Mouse (Mus musculus) hindbrain, embryonic 11.5 days (tissue): ENCODE results near the gene Pebp1. TPM values are rescaled to one million over a fixed set of nuclear protein-coding genes. Genes with fewer than 3 reads are reported as not detected.

Experiments
- ATAC-seq: fragments of 200-750 bp; cut with Nextera tagmentation; 2 replicates; pipeline ENCODE4 v1.8.0; 2017; ENCODE audit warnings: mild to moderate bottlenecking, moderate TSS enrichment, moderate library complexity; ENCODE audit not compliant: low FRiP score
- DNase-seq: peaks from one replicate; pipeline ENCODE4 v3.0.0-alpha.2; 2015; ENCODE audit warnings: low spot score
- H3K27ac ChIP-seq: fragments of 300-500 bp; sonication (generic); 2 replicates; pipeline ENCODE4 v1.5.1; 2014; ENCODE audit warnings: mild to moderate bottlenecking, low read depth, low read length
- H3K27me3 ChIP-seq: fragments of 300-500 bp; sonication (generic); 2 replicates; pipeline ENCODE4 v1.6.1; 2014; ENCODE audit warnings: mild to moderate bottlenecking, low read length, moderate library complexity, mixed read lengths; ENCODE audit not compliant: control insufficient read depth, insufficient read depth
- H3K36me3 ChIP-seq: fragments of 300-500 bp; sonication (generic); 2 replicates; pipeline ENCODE4 v1.6.1; 2014; ENCODE audit warnings: mild to moderate bottlenecking, low read length, moderate library complexity, mixed read lengths; ENCODE audit not compliant: control insufficient read depth, insufficient read depth
- H3K4me1 ChIP-seq: fragments of 300-500 bp; sonication (generic); replicated peaks from 2 replicates; pipeline ENCODE4 v1.6.1; 2014; ENCODE audit warnings: low read length, mixed read lengths; ENCODE audit not compliant: control insufficient read depth, insufficient read depth
- H3K4me2 ChIP-seq: fragments of 300-500 bp; sonication (generic); replicated peaks from 2 replicates; pipeline ENCODE4 v1.6.1; 2014; ENCODE audit warnings: mild to moderate bottlenecking, low read depth, low read length
- H3K4me3 ChIP-seq: fragments of 300-500 bp; sonication (generic); 2 replicates; pipeline ENCODE4 v1.5.1; 2014; ENCODE audit warnings: low read depth, low read length
- H3K9ac ChIP-seq: fragments of 300-500 bp; sonication (generic); 2 replicates; pipeline ENCODE4 v1.6.1; 2014; ENCODE audit warnings: low read depth, low read length
- H3K9me3 ChIP-seq: fragments of 300-500 bp; sonication (generic); 2 replicates; pipeline ENCODE4 v1.6.1; 2016; ENCODE audit warnings: low read length; ENCODE audit not compliant: control insufficient read depth
- WGBS: fragments of 180-500 bp; shearing (Covaris S2); extraction: QIAGEN DNeasy Blood & Tissue Kit; methylation state at CpG from one replicate; pipeline ENCODE4 v1.1.7; 2014; 5-methylcytosine and 5-hydroxymethylcytosine counted together
- polyA plus RNA-seq: library from polyadenylated mRNA; unstranded; fragments of >200 nt; fragmentation: Nextera tagmentation; extraction: Ambion mirVana; gene quantifications from 2 replicates; pipeline ENCODE4 v1.2.1, GENCODE M21; 2014

Gene Pebp1
- polyA plus RNA-seq, 1 experiment from 2014 or later: 867 TPM

DNA sequence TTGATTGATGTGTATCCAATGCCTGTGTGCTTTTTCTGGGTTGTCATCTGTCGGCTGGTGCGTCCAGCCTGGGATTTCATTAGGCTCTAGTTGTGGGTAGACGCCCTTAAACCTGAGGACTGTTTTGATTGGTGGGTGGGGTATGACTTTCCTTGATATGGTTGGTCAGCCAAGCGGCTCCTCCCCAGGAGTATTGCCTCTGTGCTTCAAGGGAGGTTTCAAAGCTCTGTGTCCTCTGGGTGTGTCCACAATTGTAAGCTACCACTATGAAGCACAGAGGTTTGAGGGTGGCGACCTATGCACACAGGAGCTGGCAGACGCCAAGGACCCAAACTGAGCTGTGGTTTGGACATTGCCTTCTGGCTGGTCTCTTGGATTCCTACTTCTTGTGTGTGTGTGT is 5.1 kb upstream of the Pebp1 start:
- Histone ChIP-seq H3K36me3 (no peaks in the 10 kb centered on the region), H3K4me3 (no peak overlapping the region), H3K4me2 (no peak overlapping the region), H3K27ac (no peak overlapping the region), H3K4me1 (no peaks in the 10 kb centered on the region), H3K9ac (no peak overlapping the region), H3K9me3 (no peaks in the 10 kb centered on the region), H3K27me3 (no peaks in the 10 kb centered on the region)
- ATAC-seq: no peak
- 75% methylated on average over 6 of the region's 6 CpGs for WGBS
- no peak for DNase-seq

DNA sequence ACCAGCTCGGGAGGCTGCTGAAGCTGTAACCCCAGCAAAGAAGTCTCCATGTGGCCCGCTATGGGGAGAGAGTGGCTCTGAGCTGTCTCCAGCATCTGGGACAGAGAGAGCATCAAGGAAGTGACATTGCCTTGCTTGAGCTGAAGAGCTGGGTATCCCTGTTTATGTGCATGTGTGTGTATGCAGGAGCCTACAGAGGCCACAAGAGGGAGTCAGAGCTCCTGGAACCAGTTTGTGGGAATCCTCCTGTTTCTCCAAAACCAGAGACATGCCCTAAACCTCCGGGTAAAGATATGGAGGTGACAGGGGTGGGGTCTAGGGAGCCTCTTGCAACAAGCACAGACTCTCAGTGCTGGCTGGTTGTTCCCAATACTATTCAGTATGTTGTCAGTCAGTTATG is 3.9 kb upstream of the Pebp1 start:
- no peaks in the 10 kb centered on the region for H3K4me1 ChIP-seq
- no peak overlapping the region for H3K4me2 ChIP-seq
- H3K36me3 ChIP-seq: no peaks in the 10 kb centered on the region
- no peak overlapping the region for H3K9ac ChIP-seq
- WGBS: 89% methylated on average over 3 of the region's 3 CpGs
- no peak overlapping the region for H3K4me3 ChIP-seq
- no peak overlapping the region for H3K27ac ChIP-seq
- DNase-seq: no peak
- no peaks in the 10 kb centered on the region for H3K9me3 ChIP-seq
- no peak for ATAC-seq
- no peaks in the 10 kb centered on the region for H3K27me3 ChIP-seq

DNA sequence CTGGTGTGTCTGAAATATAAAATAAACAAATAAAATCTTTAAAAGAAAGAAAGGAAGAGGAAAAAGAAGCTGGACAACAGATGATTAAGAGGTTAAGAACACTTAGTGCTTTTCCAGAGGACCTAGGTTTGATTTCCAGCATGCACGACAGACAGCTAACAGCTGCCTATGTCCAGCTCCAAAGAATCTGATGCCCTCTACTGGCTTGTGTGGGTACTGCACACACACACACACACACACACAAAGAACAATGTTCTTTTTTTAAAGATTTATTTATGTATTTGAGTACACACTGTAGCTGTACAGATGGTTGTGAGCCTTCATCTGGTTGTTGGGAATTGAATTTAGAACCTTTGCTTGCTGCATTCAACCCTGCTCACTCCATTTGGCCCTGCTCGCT is 2.7 kb upstream of the Pebp1 start:
- Histone ChIP-seq H3K27me3 (no peaks in the 10 kb centered on the region), H3K4me2 (no peak overlapping the region), H3K27ac (no peak overlapping the region), H3K36me3 (no peaks in the 10 kb centered on the region), H3K4me1 (peaks cover 5% of the 10 kb centered on the region; the same call in 1 of the 2 replicates), H3K4me3 (no peak overlapping the region), H3K9me3 (no peaks in the 10 kb centered on the region), H3K9ac (no peak overlapping the region)
- no peak for DNase-seq
- WGBS: 96% methylated on average over 2 of the region's 2 CpGs
- ATAC-seq: no peak

DNA sequence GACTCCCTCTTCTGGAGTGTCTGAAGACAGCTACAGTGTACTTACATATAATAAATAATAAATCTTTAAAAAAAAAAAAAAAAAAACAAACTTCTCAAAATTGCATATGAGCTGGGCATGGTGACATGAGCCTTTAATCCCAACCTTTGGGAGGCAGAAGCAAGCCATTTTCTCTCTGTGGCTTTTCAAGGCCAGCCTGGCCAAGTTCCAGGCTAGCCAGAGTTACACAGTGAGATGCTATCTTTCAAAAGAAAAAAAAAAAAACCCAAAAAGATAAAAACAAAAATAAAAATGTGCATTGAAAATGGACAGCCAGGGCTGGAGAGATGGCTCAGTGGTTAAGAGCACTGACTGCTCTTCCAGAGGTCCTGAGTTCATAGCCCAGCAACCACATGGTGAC is 2.2 kb upstream of the Pebp1 start:
- DNase-seq (no peak), ATAC-seq (no peak)
- Histone ChIP-seq H3K36me3 (0 out of 2 replicates have a peak, but pooled peaks cover 1% of the 10 kb centered on the region), H3K9ac (no peak overlapping the region), H3K4me2 (no peak overlapping the region), H3K9me3 (no peaks in the 10 kb centered on the region), H3K4me1 (peaks cover 5% of the 10 kb centered on the region; the same call in 1 of the 2 replicates), H3K27me3 (no peaks in the 10 kb centered on the region), H3K27ac (no peak overlapping the region), H3K4me3 (no peak overlapping the region)

DNA sequence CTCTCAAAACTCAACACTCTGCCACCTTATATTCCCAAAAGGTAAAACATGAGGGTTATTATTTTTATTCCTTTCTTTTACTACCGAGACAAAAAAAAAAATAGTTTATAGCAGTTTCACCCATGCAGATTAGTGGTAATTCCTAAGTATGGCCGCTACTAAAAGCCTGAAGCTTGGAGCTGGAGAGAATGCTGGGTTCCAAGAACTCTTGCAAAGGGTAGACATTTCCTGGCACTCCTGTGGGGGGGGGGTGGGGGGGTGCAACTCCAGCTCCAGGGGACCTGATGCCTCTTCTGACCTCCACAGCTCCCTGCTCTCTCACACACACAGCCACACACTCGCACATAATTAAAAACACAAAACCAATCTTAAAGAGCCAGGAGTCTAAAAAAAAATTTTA is 1.1 kb downstream of the Pebp1 start:
- Histone ChIP-seq H3K27me3 (no peaks in the 10 kb centered on the region), H3K9me3 (no peaks in the 10 kb centered on the region), H3K9ac (peak overlapping the region; percentile 81), H3K4me3 (peak overlapping the region; percentile 77), H3K27ac (no peak overlapping the region), H3K4me1 (peaks cover 5% of the 10 kb centered on the region; the same call in 1 of the 2 replicates), H3K4me2 (peak overlapping the region; percentile 63), H3K36me3 (peaks cover 14% of the 10 kb centered on the region)
- DNase-seq: no peak
- WGBS: 63% methylated on average over 3 of the region's 3 CpGs
- ATAC-seq: no peak

DNA sequence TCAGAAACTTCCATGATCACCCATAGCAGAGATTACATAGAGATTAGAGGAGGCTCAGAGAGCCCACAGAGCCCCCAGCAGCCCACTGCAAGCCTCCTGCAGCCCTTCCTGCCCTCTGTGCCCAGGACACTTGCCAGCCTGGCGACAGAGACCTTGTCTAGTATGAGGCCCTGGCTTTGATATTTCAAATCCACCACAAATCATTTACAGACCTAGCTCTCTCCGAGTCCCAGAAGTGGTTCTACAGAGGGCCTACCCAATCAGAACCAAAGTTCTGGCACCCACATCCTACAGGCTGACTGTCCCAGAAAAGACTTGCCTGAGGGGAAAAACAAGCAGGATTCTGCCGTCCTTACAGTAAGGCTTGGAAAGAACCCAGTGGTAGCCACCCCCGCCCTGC is 2.2 kb downstream of the Pebp1 start:
- H3K9ac ChIP-seq: no peak overlapping the region
- no peak overlapping the region for H3K4me2 ChIP-seq
- H3K9me3 ChIP-seq: no peaks in the 10 kb centered on the region
- H3K4me1 ChIP-seq: peaks cover 5% of the 10 kb centered on the region; the same call in 1 of the 2 replicates
- H3K4me3 ChIP-seq: no peak overlapping the region
- H3K27me3 ChIP-seq: no peaks in the 10 kb centered on the region
- peaks cover 16% of the 10 kb centered on the region for H3K36me3 ChIP-seq
- WGBS: 77% methylated on average over 3 of the region's 4 CpGs
- DNase-seq: no peak
- no peak overlapping the region for H3K27ac ChIP-seq
- ATAC-seq: no peak

DNA sequence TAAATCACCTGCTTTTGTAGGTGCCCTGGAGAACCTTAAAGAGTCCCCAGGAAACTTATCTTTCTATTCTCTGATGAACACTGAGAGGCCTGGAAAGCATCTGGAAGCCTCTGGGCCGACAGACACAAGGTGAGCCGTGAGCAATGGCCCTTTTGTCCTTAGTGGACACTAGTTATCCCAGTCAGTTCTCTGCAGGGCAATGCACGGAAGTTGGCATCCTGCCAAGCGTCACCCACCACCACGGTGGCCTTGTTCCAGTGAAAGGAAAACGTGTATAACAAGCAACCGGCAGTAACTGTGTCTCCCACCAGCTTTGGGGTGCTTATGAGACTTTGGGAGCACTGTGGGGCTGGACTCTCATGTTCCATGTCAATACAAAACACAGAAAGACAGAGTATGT is 2.7 kb downstream of the Pebp1 start:
- Histone ChIP-seq H3K4me1 (peaks cover 5% of the 10 kb centered on the region; the same call in 1 of the 2 replicates), H3K27me3 (no peaks in the 10 kb centered on the region), H3K9ac (no peak overlapping the region), H3K4me3 (no peak overlapping the region), H3K9me3 (no peaks in the 10 kb centered on the region), H3K36me3 (peaks cover 16% of the 10 kb centered on the region), H3K4me2 (no peak overlapping the region), H3K27ac (no peak overlapping the region)
- WGBS: 87% methylated on average over 7 of the region's 7 CpGs
- DNase-seq: no peak
- ATAC-seq: no peak

DNA sequence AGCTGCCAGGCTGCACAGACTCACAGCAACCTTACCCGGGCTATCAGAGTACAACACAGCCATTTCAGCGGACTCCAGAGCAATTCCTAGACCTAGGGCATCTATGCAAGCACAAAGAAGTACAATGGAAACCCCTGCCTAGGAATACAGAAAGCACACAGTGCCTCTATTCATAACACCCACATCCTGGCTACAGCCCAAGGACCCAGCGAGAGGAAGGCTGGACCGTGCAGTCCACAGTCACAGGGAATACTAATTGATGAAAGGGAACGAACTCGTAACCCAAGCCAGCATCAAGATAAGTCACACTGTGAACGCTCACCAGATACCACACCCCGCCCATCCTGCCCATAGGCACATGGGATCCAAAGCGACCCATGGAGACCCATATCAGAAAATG is 3.4 kb downstream of the Pebp1 start:
- H3K4me1 ChIP-seq: peaks cover 5% of the 10 kb centered on the region; the same call in 1 of the 2 replicates
- no peak overlapping the region for H3K4me3 ChIP-seq
- H3K4me2 ChIP-seq: no peak overlapping the region
- WGBS: 82% methylated on average over 9 of the region's 9 CpGs
- H3K27me3 ChIP-seq: no peaks in the 10 kb centered on the region
- DNase-seq (no peak), ATAC-seq (no peak)
- no peaks in the 10 kb centered on the region for H3K9me3 ChIP-seq
- H3K36me3 ChIP-seq: peaks cover 16% of the 10 kb centered on the region
- H3K9ac ChIP-seq: no peak overlapping the region
- H3K27ac ChIP-seq: no peak overlapping the region

DNA sequence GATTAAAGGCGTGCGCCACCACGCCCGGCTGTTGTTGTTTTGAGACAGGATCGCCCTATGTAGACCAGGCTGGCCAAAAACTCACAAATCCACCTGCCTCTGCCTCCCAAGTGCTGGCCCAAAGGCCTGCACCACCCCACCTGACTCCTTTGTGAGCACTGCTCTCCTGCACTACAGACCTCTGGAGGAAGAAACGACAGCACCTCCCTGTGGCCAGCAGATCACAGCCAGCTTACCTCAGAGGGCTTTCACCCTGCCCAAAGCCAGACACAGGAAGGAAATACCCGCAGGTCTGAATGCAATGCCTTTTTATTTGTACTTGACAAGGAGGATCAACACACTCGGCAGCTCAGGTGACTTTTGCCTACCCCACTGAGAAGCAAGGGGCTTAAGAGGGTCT is 5.1 kb downstream of the Pebp1 start:
- ATAC-seq: no peak
- Histone ChIP-seq H3K9ac (no peak overlapping the region), H3K4me3 (no peak overlapping the region), H3K27ac (no peak overlapping the region), H3K9me3 (no peaks in the 10 kb centered on the region), H3K4me1 (peaks cover 5% of the 10 kb centered on the region; the same call in 1 of the 2 replicates), H3K36me3 (peaks cover 16% of the 10 kb centered on the region), H3K27me3 (no peaks in the 10 kb centered on the region), H3K4me2 (no peak overlapping the region)
- WGBS: 93% methylated on average over 8 of the region's 8 CpGs
- DNase-seq: no peak
